Mouse (Mus musculus): ENCODE data around the gene Hypk. TPM values are rescaled to one million over a fixed set of nuclear protein-coding genes. Genes with fewer than 3 reads are reported as not detected.
"Not testable (repeated sequence)": the region's sequence is repeated elsewhere in the genome, so short reads cannot be mapped to it uniquely, and the experiment has no call there.

Hypk gene
- polyA plus RNA-seq, 1 experiment, result 7.6 TPM

GRCm38 (mm10) chr2:121505942-121506882, 53.1 kb downstream of the Hypk start, which contains the start of the genes Mfap1a and Wdr76:
TSS of gene Mfap1a (minus strand) at chr2:121506665.
TSS of gene Wdr76 (plus strand) at chr2:121506723.
- not testable (repeated sequence) for DNase-seq (ENCODE audit: low read depth)

- no peak for DNase-seq (ENCODE audit: low read depth)
Observed at GRCm38 (mm10) chr2:121507173-121507950, 54.3 kb downstream of the Hypk start.

GRCm38 (mm10) chr2:121507951-121508330, 54.9 kb downstream of the Hypk start:
- DNase-seq (ENCODE audit: low read depth), result no peak

Other genes with a start within 250 kb of the Hypk start
- gene Trp53bp1, start 181.9 kb upstream of the Hypk start, polyA plus RNA-seq (2012; rRNA removed), result 26.1 and 29.4 TPM in 2 replicates
- 4.0 and 5.6 TPM in 2 replicates for gene Map1a, start 163.7 kb upstream of the Hypk start, polyA plus RNA-seq (2012; rRNA removed)
- gene Ppip5k1, start 97.9 kb upstream of the Hypk start, polyA plus RNA-seq (2012; rRNA removed), result 45.3 and 52.8 TPM in 2 replicates
- 4.3 and 4.9 TPM in 2 replicates for gene Ckmt1, start 95.6 kb upstream of the Hypk start, polyA plus RNA-seq (2012; rRNA removed)
- gene Strc, start 66.1 kb upstream of the Hypk start, polyA plus RNA-seq (2012; rRNA removed), result 0.08 TPM in 1 of 2 replicates, not detected in the other
- gene Pdia3, start 39.5 kb upstream of the Hypk start, polyA plus RNA-seq (2012; rRNA removed), result 473 and 744 TPM in 2 replicates
- gene Catsper2, start 39.5 kb upstream of the Hypk start, polyA plus RNA-seq (2012; rRNA removed), result 5.0 and 7.0 TPM in 2 replicates
- 8.6 and 12.4 TPM in 2 replicates for gene Ell3, start 9.0 kb upstream of the Hypk start, polyA plus RNA-seq (2012; rRNA removed)
- 364 and 410 TPM in 2 replicates for gene Serf2, start 4.1 kb upstream of the Hypk start, polyA plus RNA-seq (2012; rRNA removed)
- gene Serinc4, start 3.5 kb downstream of the Hypk start, polyA plus RNA-seq (2012; rRNA removed), result 1.1 and 1.2 TPM in 2 replicates
- 5.4 and 7.4 TPM in 2 replicates for gene Mfap1b, start 20.8 kb downstream of the Hypk start, polyA plus RNA-seq (2012; rRNA removed)
- 4.3 and 5.4 TPM in 2 replicates for gene Mfap1a, start 53.4 kb downstream of the Hypk start, polyA plus RNA-seq (2012; rRNA removed)
- 1.9 and 2.3 TPM in 2 replicates for gene Wdr76, start 53.4 kb downstream of the Hypk start, polyA plus RNA-seq (2012; rRNA removed)

All from gonadal fat pad, adult 2 months (tissue).